Mouse (Mus musculus) NIH3T3 (cell line): Measurements from ENCODE around the gene Med23.

Experiments
- DNase-seq: peaks from one replicate; pipeline ENCODE4 v3.0.0-alpha.2; 2012; ENCODE audit warnings: low read depth

Med23 gene

GRCm38 (mm10) chr10:24961112-24961511, 91.3 kb downstream of the Med23 start:
- peak; percentile 68 for DNase-seq

GRCm38 (mm10) chr10:24961889-24962288, 92.1 kb downstream of the Med23 start:
- no peak for DNase-seq
